Comparison of ENCODE assay signal across 12 mouse cellular contexts in the genomic region with DNA sequence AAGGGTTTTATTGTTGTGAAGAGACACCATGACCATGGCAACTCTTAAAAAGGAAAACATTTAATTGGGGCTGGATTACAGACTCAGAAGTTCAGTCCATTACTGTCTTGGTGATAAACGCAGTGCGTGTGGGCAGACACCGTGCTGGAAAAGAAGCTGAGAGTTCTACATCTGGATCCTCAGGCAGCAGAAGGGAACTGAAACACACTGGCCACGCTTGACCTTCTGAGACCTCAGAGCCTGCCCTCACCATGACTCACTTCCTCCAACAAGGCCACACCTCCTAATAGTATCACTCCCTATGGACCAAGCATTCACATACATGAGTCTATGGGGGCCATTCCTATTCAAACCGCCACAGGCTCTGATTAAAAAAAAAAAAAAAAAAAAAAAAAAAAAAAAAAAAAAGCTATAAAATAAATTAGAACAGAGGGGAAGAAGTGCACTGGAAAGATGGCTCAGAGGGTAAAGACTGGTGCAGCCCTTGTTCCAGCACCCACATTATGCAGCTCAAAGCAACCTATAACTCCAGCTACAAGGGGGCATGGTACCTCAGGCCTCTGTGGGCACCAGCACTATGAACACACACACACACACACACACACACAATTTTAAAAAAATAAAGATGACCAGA. TPM values are rescaled to one million over a fixed set of nuclear protein-coding genes. Genes with fewer than 3 reads are reported as not detected.
DNase-seq lines count a peak whose midpoint lies in the region; ATAC-seq and TF ChIP-seq lines count a peak whose summit lies in the region.
"Had no signal": no experiment of that assay in that cellular context is flagged by ENCODE, and none has a peak within 500 bp of the region (broad histone marks: within the 10 kb centered on the region; RNA-seq: fewer than 3 reads in every experiment).

No protein-coding gene starts in this region.

- no peak for ATAC-seq in liver, embryonic 12.5 days
- no peak for ATAC-seq in liver, embryonic 11.5 days (replicated peaks; ENCODE audit: low FRiP score)
- ATAC-seq in megakaryocyte progenitor cell, adult 5-6 weeks (replicated peaks; ENCODE audit: poor library complexity): peak; percentile 60
- ATAC-seq in forebrain, embryonic 11.5 days (replicated peaks; ENCODE audit: low FRiP score): no peak
- ATAC-seq: midbrain, embryonic 13.5 days had no signal

- peak; percentile 23 for DNase-seq in gastrocnemius, adult 18-20 months (ENCODE audit: low spot score)
- DNase-seq in gastrocnemius, postnatal 4 days (ENCODE audit: low spot score in 2 of 2): no peak
- no peak for DNase-seq in liver, embryonic 11.5 days (ENCODE audit: low spot score)
- no peak for DNase-seq in testis, postnatal 14 days (ENCODE audit: low spot score)
- DNase-seq in forebrain, embryonic 11.5 days (ENCODE audit: low spot score): no peak
- DNase-seq: cerebellum, adult 8-10 months; kidney, adult 9 months; left cerebral cortex, postnatal 4 days had no signal

- WGBS in liver, embryonic 12.5 days (ENCODE audit: insufficient replicate concordance): 46% methylated on average over 5 of the region's 5 CpGs
- 67% methylated on average over 5 of the region's 5 CpGs for WGBS in liver, embryonic 11.5 days
- 83% methylated on average over 5 of the region's 5 CpGs for WGBS in forebrain, embryonic 11.5 days

- H3K4me3 ChIP-seq in liver, embryonic 12.5 days: no peak overlapping the region
- no peak overlapping the region for H3K4me3 ChIP-seq in liver, embryonic 11.5 days (ENCODE audit: low read depth, low read length)
- no peak overlapping the region for H3K4me3 ChIP-seq in bone marrow macrophage, adult 2 months (ENCODE audit: insufficient read depth, low read length)
- H3K4me3 ChIP-seq in forebrain, embryonic 11.5 days (ENCODE audit: low read depth, low read length): no peak overlapping the region
- H3K4me3 ChIP-seq: midbrain, embryonic 13.5 days had no signal

- TF ChIP-seq CTCF in bone marrow macrophage, adult 2 months (IDR thresholded peaks at IDR 0.05; ENCODE audit: low read depth, low read length): no peak

- H3K36me3 ChIP-seq in liver, embryonic 12.5 days: no peaks in the 10 kb centered on the region
- H3K36me3 ChIP-seq in liver, embryonic 11.5 days (ENCODE audit: control insufficient read depth, insufficient read depth, low read length): no peaks in the 10 kb centered on the region
- H3K36me3 ChIP-seq in forebrain, embryonic 11.5 days (ENCODE audit: control insufficient read depth, insufficient read depth, low read length): no peaks in the 10 kb centered on the region
- H3K36me3 ChIP-seq: midbrain, embryonic 13.5 days had no signal

- 0 out of 2 replicates have a peak overlapping the region, but pooled peaks have one; percentile 9 for H3K27ac ChIP-seq in liver, embryonic 12.5 days
- no peak overlapping the region for H3K27ac ChIP-seq in liver, embryonic 11.5 days (ENCODE audit: low read depth, low read length)
- H3K27ac ChIP-seq in bone marrow macrophage, adult 2 months (ENCODE audit: insufficient read depth, low read depth, low read length): peak overlapping the region; percentile 57
- H3K27ac ChIP-seq in forebrain, embryonic 11.5 days (ENCODE audit: low read depth, low read length): no peak overlapping the region
- H3K27ac ChIP-seq: midbrain, embryonic 13.5 days had no signal

- no peaks in the 10 kb centered on the region for H3K9me3 ChIP-seq in liver, embryonic 12.5 days (replicated peaks)
- no peaks in the 10 kb centered on the region for H3K9me3 ChIP-seq in liver, embryonic 11.5 days (ENCODE audit: control insufficient read depth, low read length)
- H3K9me3 ChIP-seq in forebrain, embryonic 11.5 days (ENCODE audit: control insufficient read depth, low read length): no peaks in the 10 kb centered on the region
- H3K9me3 ChIP-seq: midbrain, embryonic 13.5 days had no signal

- no peak overlapping the region for H3K4me2 ChIP-seq in liver, embryonic 12.5 days
- no peak overlapping the region for H3K4me2 ChIP-seq in liver, embryonic 11.5 days
- no peak overlapping the region for H3K4me2 ChIP-seq in forebrain, embryonic 11.5 days (ENCODE audit: low read depth, low read length, severe bottlenecking)
- H3K4me2 ChIP-seq: midbrain, embryonic 13.5 days had no signal

- no peak overlapping the region for H3K9ac ChIP-seq in liver, embryonic 12.5 days
- no peak overlapping the region for H3K9ac ChIP-seq in liver, embryonic 11.5 days (ENCODE audit: low read depth, low read length)
- no peak overlapping the region for H3K9ac ChIP-seq in forebrain, embryonic 11.5 days (ENCODE audit: low read length)
- H3K9ac ChIP-seq: midbrain, embryonic 13.5 days had no signal

- H3K4me1 ChIP-seq in liver, embryonic 12.5 days: peaks cover 30% of the 10 kb centered on the region
- H3K4me1 ChIP-seq in liver, embryonic 11.5 days (replicated peaks; ENCODE audit: control insufficient read depth, insufficient read depth, low read length): peaks cover 6% of the 10 kb centered on the region
- peaks cover 26% of the 10 kb centered on the region for H3K4me1 ChIP-seq in bone marrow macrophage, adult 2 months (ENCODE audit: control insufficient read depth, insufficient read depth, low read length)
- H3K4me1 ChIP-seq in forebrain, embryonic 11.5 days (replicated peaks; ENCODE audit: control insufficient read depth, insufficient read depth, low read length): no peaks in the 10 kb centered on the region

- no peak for TF ChIP-seq POLR2A in bone marrow macrophage, adult 2 months (IDR thresholded peaks at IDR 0.05; ENCODE audit: borderline replicate concordance, low read depth, low read length)

- H3K27me3 ChIP-seq in liver, embryonic 12.5 days (replicated peaks): no peaks in the 10 kb centered on the region
- H3K27me3 ChIP-seq in liver, embryonic 11.5 days (replicated peaks; ENCODE audit: control insufficient read depth, insufficient read depth, low read length): no peaks in the 10 kb centered on the region
- no peaks in the 10 kb centered on the region for H3K27me3 ChIP-seq in forebrain, embryonic 11.5 days (ENCODE audit: control insufficient read depth, insufficient read depth, low read length)
- H3K27me3 ChIP-seq: midbrain, embryonic 13.5 days had no signal

RNA-seq across cellular contexts. Expression of a gene that starts 8.3 kb away (rescaled TPM):
- 1 to 10 TPM; 3.5 to 3.7 TPM for total RNA-seq in gastrocnemius, adult 18-20 months (2021)
- total RNA-seq in gastrocnemius, postnatal 4 days (2021): 10 to 100 TPM; 11.7 to 14.3 TPM
- 32.0 and 34.8 TPM in 2 replicates for polyA plus RNA-seq in liver, embryonic 12.5 days (2016; fragmentation: Nextera tagmentation; extraction: Ambion mirVana)
- polyA plus RNA-seq in liver, embryonic 11.5 days (2014; fragmentation: Nextera tagmentation; extraction: Ambion mirVana): 39.1 and 43.5 TPM in 2 replicates
- polyA plus RNA-seq in bone marrow macrophage, adult 2 months (2012; ENCODE audit: insufficient read depth, insufficient read length, missing spikeins): 9.8 and 14.6 TPM in 2 replicates
- total RNA-seq in megakaryocyte progenitor cell, adult 5-6 weeks (2015): 18.6 and 23.4 TPM in 2 replicates
- 23.9 and 40.6 TPM in 2 replicates for total RNA-seq in megakaryocyte progenitor cell, adult 5-6 weeks (2017)
- 60.3 and 60.6 TPM in 2 replicates for polyA plus RNA-seq in forebrain, embryonic 11.5 days (2014; fragmentation: Nextera tagmentation; extraction: Ambion mirVana)

RNA-seq across cellular contexts. Expression of a gene that starts 9.4 kb away (rescaled TPM):
- total RNA-seq in gastrocnemius, adult 18-20 months (2021): 10 to 100 TPM; 37.4 to 39.3 TPM
- 10 to 100 TPM; 61.1 to 70.4 TPM for total RNA-seq in gastrocnemius, postnatal 4 days (2021)
- polyA plus RNA-seq in liver, embryonic 12.5 days (2016; fragmentation: Nextera tagmentation; extraction: Ambion mirVana): 26.3 and 27.5 TPM in 2 replicates
- 47.2 and 56.0 TPM in 2 replicates for polyA plus RNA-seq in liver, embryonic 11.5 days (2014; fragmentation: Nextera tagmentation; extraction: Ambion mirVana)
- polyA plus RNA-seq in bone marrow macrophage, adult 2 months (2012; ENCODE audit: insufficient read depth, insufficient read length, missing spikeins): 76.6 and 79.4 TPM in 2 replicates
- total RNA-seq in megakaryocyte progenitor cell, adult 5-6 weeks (2015): 36.6 and 41.2 TPM in 2 replicates
- total RNA-seq in megakaryocyte progenitor cell, adult 5-6 weeks (2017): 8.2 and 12.8 TPM in 2 replicates
- 95.9 and 98.4 TPM in 2 replicates for polyA plus RNA-seq in forebrain, embryonic 11.5 days (2014; fragmentation: Nextera tagmentation; extraction: Ambion mirVana)

RNA-seq across cellular contexts. Expression of a gene that starts 16.1 kb away (rescaled TPM):
- total RNA-seq in gastrocnemius, adult 18-20 months (2021): 10 to 100 TPM; 41.9 to 72.2 TPM
- total RNA-seq in gastrocnemius, postnatal 4 days (2021): 10 to 100 TPM; 32.1 to 49.3 TPM
- 2.5 and 4.0 TPM in 2 replicates for polyA plus RNA-seq in liver, embryonic 12.5 days (2016; fragmentation: Nextera tagmentation; extraction: Ambion mirVana)
- 6.2 and 6.6 TPM in 2 replicates for polyA plus RNA-seq in liver, embryonic 11.5 days (2014; fragmentation: Nextera tagmentation; extraction: Ambion mirVana)
- 24.7 and 35.9 TPM in 2 replicates for polyA plus RNA-seq in bone marrow macrophage, adult 2 months (2012; ENCODE audit: insufficient read depth, insufficient read length, missing spikeins)
- total RNA-seq in megakaryocyte progenitor cell, adult 5-6 weeks (2015): 8.3 and 8.8 TPM in 2 replicates
- 4.0 and 4.8 TPM in 2 replicates for total RNA-seq in megakaryocyte progenitor cell, adult 5-6 weeks (2017)
- 8.2 and 10.0 TPM in 2 replicates for polyA plus RNA-seq in forebrain, embryonic 11.5 days (2014; fragmentation: Nextera tagmentation; extraction: Ambion mirVana)

RNA-seq across cellular contexts. Expression of a gene that starts 19.4 kb away (rescaled TPM):
- 10 to 100 TPM; 20.0 to 23.5 TPM for total RNA-seq in gastrocnemius, adult 18-20 months (2021)
- total RNA-seq in gastrocnemius, postnatal 4 days (2021): 10 to 100 TPM; 14.6 to 14.9 TPM
- 5.3 and 6.1 TPM in 2 replicates for polyA plus RNA-seq in liver, embryonic 12.5 days (2016; fragmentation: Nextera tagmentation; extraction: Ambion mirVana)
- 5.9 and 6.6 TPM in 2 replicates for polyA plus RNA-seq in liver, embryonic 11.5 days (2014; fragmentation: Nextera tagmentation; extraction: Ambion mirVana)
- polyA plus RNA-seq in bone marrow macrophage, adult 2 months (2012; ENCODE audit: insufficient read depth, insufficient read length, missing spikeins): 30.5 and 36.9 TPM in 2 replicates
- 6.2 and 7.6 TPM in 2 replicates for total RNA-seq in megakaryocyte progenitor cell, adult 5-6 weeks (2015)
- 6.6 and 6.7 TPM in 2 replicates for total RNA-seq in megakaryocyte progenitor cell, adult 5-6 weeks (2017)
- polyA plus RNA-seq in forebrain, embryonic 11.5 days (2014; fragmentation: Nextera tagmentation; extraction: Ambion mirVana): 7.9 and 9.2 TPM in 2 replicates

RNA-seq across cellular contexts. Expression of a gene that starts 33.5 kb away (rescaled TPM):
- total RNA-seq in gastrocnemius, adult 18-20 months (2021): not detected
- total RNA-seq in gastrocnemius, postnatal 4 days (2021): 10 to 100 TPM; 25.6 TPM
- polyA plus RNA-seq in liver, embryonic 12.5 days (2016; fragmentation: Nextera tagmentation; extraction: Ambion mirVana): 142 TPM in 2 replicates
- 168 and 170 TPM in 2 replicates for polyA plus RNA-seq in liver, embryonic 11.5 days (2014; fragmentation: Nextera tagmentation; extraction: Ambion mirVana)
- polyA plus RNA-seq in bone marrow macrophage, adult 2 months (2012; ENCODE audit: insufficient read depth, insufficient read length, missing spikeins): 52.8 and 53.9 TPM in 2 replicates
- 100 and 103 TPM in 2 replicates for total RNA-seq in megakaryocyte progenitor cell, adult 5-6 weeks (2015)
- total RNA-seq in megakaryocyte progenitor cell, adult 5-6 weeks (2017): 103 and 128 TPM in 2 replicates
- polyA plus RNA-seq in forebrain, embryonic 11.5 days (2014; fragmentation: Nextera tagmentation; extraction: Ambion mirVana): 199 and 209 TPM in 2 replicates

Comparison
In these comparisons a context has a peak if more than half of its experiments do, and no peak if none do; other contexts are left out.
1. H3K27ac ChIP-seq: peak in liver, embryonic 12.5 days (single experiment) and bone marrow macrophage, adult 2 months (single experiment); none in liver, embryonic 11.5 days (single experiment) and forebrain, embryonic 11.5 days (single experiment).